Mouse (Mus musculus) intestine, embryonic 14.5 days (tissue): ENCODE results near the gene Spryd3. TPM values are rescaled to one million over a fixed set of nuclear protein-coding genes. Genes with fewer than 3 reads are reported as not detected.

ENCODE experiments used
- ATAC-seq: fragments of 200-750 bp; cut with Nextera tagmentation; replicated peaks from 2 replicates; pipeline ENCODE4 v1.8.0; 2017; ENCODE audit warnings: low read depth, moderate number of reproducible peaks, moderate TSS enrichment, moderate library complexity; ENCODE audit not compliant: low FRiP score, low TSS enrichment
- DNase-seq: peaks from one replicate; pipeline ENCODE4 v3.0.0-alpha.2; 2018; ENCODE audit warnings: low spot score
- H3K27ac ChIP-seq: fragments of 300-500 bp; sonication (generic); 2 replicates; pipeline ENCODE4 v1.5.1; 2014; ENCODE audit warnings: low read depth, mild to moderate bottlenecking, control low read depth
- H3K27me3 ChIP-seq: fragments of 300-500 bp; sonication (generic); replicated peaks from 2 replicates; pipeline ENCODE4 v1.6.1; 2014; ENCODE audit warnings: low read length, control low read depth; ENCODE audit not compliant: control insufficient read depth, insufficient read depth
- H3K36me3 ChIP-seq: fragments of 300-500 bp; sonication (generic); 2 replicates; pipeline ENCODE4 v1.6.1; 2014; ENCODE audit warnings: low read length, control low read depth; ENCODE audit not compliant: control insufficient read depth, insufficient read depth
- H3K4me1 ChIP-seq: fragments of 300-500 bp; sonication (generic); replicated peaks from 2 replicates; pipeline ENCODE4 v1.6.1; 2014; ENCODE audit warnings: low read length, control low read depth, mixed read lengths; ENCODE audit not compliant: control insufficient read depth, insufficient read depth
- H3K4me2 ChIP-seq: fragments of 300-500 bp; sonication (generic); 2 replicates; pipeline ENCODE4 v1.6.1; 2014; ENCODE audit warnings: low read length
- H3K4me3 ChIP-seq: fragments of 300-500 bp; sonication (generic); 2 replicates; pipeline ENCODE4 v1.5.1; 2014; ENCODE audit warnings: low read depth, low read length, control low read depth, mixed read lengths
- H3K9ac ChIP-seq: fragments of 300-500 bp; sonication (generic); 2 replicates; pipeline ENCODE4 v1.6.1; 2014; ENCODE audit warnings: mild to moderate bottlenecking, low read length
- H3K9me3 ChIP-seq: fragments of 300-500 bp; sonication (generic); 2 replicates; pipeline ENCODE4 v1.6.1; 2016; ENCODE audit warnings: low read length, control low read depth; ENCODE audit not compliant: control insufficient read depth
- WGBS: fragments of 180-500 bp; shearing (Covaris S2); extraction: QIAGEN DNeasy Blood & Tissue Kit; methylation state at CpG from one replicate; pipeline ENCODE4 v1.1.7; 2014; 5-methylcytosine and 5-hydroxymethylcytosine counted together
- polyA plus RNA-seq: library from polyadenylated mRNA; unstranded; fragments of >200 nt; fragmentation: Nextera tagmentation; extraction: Ambion mirVana; gene quantifications from 2 replicates; pipeline ENCODE4 v1.2.1, GENCODE M21; 2014

The Spryd3 gene
- polyA plus RNA-seq, 1 experiment from 2014 or later = 16.1 TPM

DNA sequence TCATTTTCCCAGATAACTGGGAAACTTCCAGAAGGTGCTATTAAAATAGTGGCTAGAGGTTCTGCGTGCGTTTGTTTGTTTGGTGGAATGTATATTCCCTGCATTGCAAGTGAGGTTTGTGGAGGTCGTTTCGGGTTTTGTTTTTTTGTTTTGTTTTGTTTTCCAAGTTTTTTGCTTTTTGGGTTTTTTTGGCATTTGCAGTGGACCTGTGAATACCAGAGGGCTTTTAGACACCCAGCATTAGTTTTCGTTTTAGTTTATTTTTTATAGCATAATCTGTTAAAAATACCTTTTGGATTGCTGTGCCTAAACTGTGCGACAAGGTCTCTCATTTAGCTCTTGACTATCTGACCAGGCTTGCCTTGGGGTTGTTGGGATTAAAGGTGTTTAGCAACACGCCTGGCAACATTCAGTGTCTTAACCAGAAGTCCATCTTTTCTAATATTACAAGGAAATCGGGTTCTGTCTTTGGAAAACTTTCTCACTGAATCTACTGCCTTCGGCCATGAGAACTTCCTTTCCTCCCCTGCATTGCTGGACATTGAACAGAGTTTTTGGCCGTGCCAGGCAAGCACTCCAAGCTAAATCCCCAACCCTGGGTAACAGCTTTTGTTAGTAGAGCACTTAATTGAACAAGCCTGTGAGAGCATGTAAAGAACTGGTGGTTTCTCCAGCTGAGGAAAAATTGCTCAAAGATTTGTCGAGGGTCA lies 61.0 kb downstream of the Spryd3 start:
- H3K9me3 ChIP-seq = no peaks in the 10 kb centered on the region
- H3K27me3 ChIP-seq = no peaks in the 10 kb centered on the region
- 10% methylated on average over 11 of the region's 11 CpGs for WGBS
- no peak for DNase-seq
- H3K4me2 ChIP-seq = peak overlapping the region; percentile 93
- H3K4me1 ChIP-seq = peaks cover 11% of the 10 kb centered on the region
- H3K4me3 ChIP-seq = peak overlapping the region; percentile 100
- peak overlapping the region; percentile 97 for H3K9ac ChIP-seq
- no peak for ATAC-seq
- H3K36me3 ChIP-seq = peaks cover 1% of the 10 kb centered on the region
- H3K27ac ChIP-seq = peak overlapping the region; percentile 94

DNA sequence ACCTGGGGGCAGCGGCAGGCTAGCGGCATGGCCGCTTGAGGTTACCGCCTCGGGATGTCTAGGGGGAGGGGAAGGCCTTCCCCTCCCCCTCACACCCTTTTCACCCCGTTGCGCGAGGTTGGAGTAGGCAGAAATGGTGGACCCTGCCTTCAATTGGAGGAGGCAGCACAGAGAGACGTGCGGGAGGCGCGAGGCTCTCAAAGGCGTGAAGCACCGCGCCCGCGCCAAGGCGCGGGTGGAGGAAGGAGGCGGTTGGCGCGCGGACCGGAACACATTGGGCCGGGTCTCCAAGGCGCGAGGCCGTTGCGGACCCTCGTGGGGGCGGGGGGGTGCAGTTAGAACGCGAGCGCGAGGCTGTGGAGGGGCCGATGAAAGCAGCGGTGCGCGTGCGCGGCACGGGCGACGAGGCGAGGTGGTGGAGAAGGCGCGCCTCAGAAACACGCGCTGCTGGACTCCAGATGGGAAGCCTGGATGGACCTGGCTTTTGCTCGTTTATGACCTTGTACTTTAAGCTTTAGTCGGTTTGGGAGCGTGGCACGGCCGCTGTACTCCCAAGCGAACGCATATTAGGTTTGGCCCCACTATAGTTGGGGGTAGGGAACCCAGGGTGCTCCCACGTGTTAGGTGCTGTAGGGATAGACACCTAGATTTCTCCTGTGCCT lies 61.8 kb downstream of the Spryd3 start:
- ATAC-seq (peak; percentile 30), DNase-seq (peak; percentile 84)
- WGBS = under 1% methylated on average over 57 of the region's 57 CpGs
- H3K9me3 ChIP-seq = no peaks in the 10 kb centered on the region
- peak overlapping the region; percentile 94 for H3K27ac ChIP-seq
- H3K4me1 ChIP-seq = peaks cover 11% of the 10 kb centered on the region
- H3K36me3 ChIP-seq = no peaks in the 10 kb centered on the region; the same call in 1 of the 2 replicates
- peak overlapping the region; percentile 97 for H3K9ac ChIP-seq
- H3K4me3 ChIP-seq = peak overlapping the region; percentile 100
- H3K27me3 ChIP-seq = no peaks in the 10 kb centered on the region
- H3K4me2 ChIP-seq = peak overlapping the region; percentile 93

DNA sequence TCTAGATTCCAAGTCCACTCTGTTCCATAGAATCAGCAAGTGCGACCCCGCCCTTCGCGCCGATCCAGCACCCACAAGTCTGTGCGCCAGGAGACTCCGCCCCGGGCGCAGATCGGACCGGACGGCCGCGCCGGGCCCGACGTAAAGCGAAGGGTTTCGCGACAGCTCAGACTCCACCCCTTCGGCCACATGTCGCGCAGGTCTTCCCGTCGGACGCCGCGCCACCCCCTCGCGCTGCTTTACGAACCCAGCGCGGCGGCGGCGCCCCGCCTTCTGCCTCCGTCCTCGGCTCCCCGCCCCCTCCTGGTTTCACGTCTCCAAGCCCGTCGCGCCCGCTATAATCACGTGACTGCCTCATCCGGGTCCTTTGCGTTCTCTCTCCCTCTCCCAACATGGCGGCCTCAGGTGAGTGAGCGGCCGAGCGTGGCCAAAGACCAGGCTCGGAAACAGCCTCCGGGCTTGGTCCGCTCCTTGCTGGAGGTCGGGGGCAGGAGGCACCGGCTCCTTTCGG lies 62.4 kb downstream of the Spryd3 start, which contains the start of gene Eif4b:
TSS of gene Eif4b (plus strand) at position 215 of the 511 bp plus-strand sequence.
- WGBS = under 1% methylated on average over 57 of the region's 58 CpGs
- H3K36me3 ChIP-seq = no peaks in the 10 kb centered on the region; the same call in 1 of the 2 replicates
- H3K4me3 ChIP-seq = peak within 1 kb of the TSS; percentile 100
- ATAC-seq = peak; percentile 92
- H3K27me3 ChIP-seq = no peaks in the 10 kb centered on the region
- peak within 1 kb of the TSS; percentile 97 for H3K9ac ChIP-seq
- H3K9me3 ChIP-seq = no peaks in the 10 kb centered on the region
- H3K27ac ChIP-seq = peak within 1 kb of the TSS; percentile 94
- peak; percentile 99 for DNase-seq
- peaks cover 11% of the 10 kb centered on the region for H3K4me1 ChIP-seq
- peak within 1 kb of the TSS; percentile 93 for H3K4me2 ChIP-seq

DNA sequence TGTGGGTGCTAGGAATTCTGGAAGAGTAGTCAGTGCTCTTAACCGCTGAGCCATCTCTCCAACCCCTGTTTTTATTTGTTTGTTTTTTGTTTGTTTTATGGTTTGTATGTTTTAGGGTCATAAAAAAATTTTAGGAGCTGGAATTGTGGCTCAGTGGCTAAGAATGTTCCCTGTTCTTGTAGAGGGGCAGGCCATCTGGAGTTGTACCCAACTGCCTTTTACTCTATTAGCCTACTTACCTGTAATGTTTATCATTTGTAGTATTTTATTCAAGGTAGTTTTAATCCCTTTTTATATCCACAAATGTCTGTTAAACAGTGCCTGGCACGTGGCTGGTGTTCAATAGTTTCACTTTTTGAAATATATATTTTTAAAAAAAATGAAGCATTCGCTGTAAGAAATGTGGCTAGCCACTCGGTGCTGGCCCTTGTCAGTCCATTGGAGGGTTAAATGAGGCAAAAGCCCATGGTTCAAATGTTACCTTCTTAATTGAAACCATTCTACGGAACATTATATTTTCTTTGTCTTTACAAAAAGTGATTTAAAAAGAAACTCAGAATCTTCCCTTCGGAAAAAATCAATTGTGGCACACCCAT lies 63.0 kb downstream of the Spryd3 start:
- Histone ChIP-seq H3K4me1 (peaks cover 11% of the 10 kb centered on the region), H3K4me2 (peak overlapping the region; percentile 60), H3K9me3 (no peaks in the 10 kb centered on the region), H3K4me3 (peak overlapping the region; percentile 100), H3K27me3 (no peaks in the 10 kb centered on the region), H3K36me3 (no peaks in the 10 kb centered on the region; the same call in 1 of the 2 replicates), H3K9ac (peak overlapping the region; percentile 25), H3K27ac (no peak overlapping the region; the same call in 1 of the 2 replicates)
- 11% methylated on average over 6 of the region's 6 CpGs for WGBS
- DNase-seq = no peak
- ATAC-seq = peak; percentile 37

DNA sequence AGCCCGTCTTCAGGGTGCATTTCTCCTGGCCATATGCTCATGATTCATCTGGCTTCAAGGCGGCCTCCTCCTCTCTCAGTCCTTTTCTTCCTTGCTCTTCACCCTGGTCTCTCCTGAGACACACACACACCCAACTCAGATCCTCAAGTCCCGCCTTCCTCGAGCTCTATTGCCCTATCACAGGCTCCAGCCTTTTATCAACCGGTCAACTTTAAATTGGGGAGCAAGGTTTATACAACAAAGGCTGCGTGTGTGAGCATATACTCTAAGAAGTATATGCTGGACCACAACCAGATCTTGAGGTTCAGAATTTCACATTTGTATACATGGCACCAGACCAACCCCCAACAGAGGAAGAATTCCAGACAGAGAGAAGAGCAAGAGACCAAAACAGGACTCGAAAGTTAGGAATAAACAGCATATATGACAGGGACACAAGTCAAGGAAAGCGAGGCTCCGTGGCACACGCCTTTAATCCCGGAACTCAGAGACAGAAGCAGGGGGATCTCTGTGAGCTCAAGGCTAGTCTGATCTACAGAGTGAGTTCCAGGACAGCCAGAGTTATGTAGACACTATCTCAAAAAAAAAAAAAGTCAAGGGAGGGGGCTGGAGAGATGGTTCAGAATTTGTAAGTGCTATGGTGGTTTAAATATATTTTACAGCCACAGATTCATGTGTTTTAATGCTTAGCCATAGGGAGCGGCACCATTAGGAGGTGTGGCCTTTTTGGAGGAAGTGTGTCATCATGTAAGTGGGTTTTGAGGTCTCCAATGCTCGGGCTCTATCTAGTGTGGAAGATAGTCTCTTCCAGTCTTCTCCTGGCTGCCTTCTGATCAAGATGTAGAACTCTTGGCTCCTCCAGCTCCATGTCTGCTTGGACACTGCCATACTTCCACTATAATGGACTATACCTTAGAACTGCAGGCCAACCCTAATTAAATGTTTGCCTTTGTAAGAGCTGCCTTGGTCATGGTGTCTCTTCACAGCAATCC lies 65.3 kb downstream of the Spryd3 start:
- H3K27ac ChIP-seq = no peak overlapping the region
- no peaks in the 10 kb centered on the region for H3K27me3 ChIP-seq
- no peak for DNase-seq
- ATAC-seq = no peak
- no peak overlapping the region for H3K4me3 ChIP-seq
- H3K36me3 ChIP-seq = no peaks in the 10 kb centered on the region
- H3K9me3 ChIP-seq = no peaks in the 10 kb centered on the region
- no peak overlapping the region for H3K4me2 ChIP-seq
- peaks cover 10% of the 10 kb centered on the region for H3K4me1 ChIP-seq
- H3K9ac ChIP-seq = no peak overlapping the region
- WGBS = 68% methylated on average over 13 of the region's 13 CpGs

Other genes starting within 250 kb of the Spryd3 start
- not detected in 2 replicates for gene Krt76, start 243.3 kb downstream of the Spryd3 start, polyA plus RNA-seq
- 0.14 and 0.19 TPM in 2 replicates for gene Krt4, start 211.5 kb downstream of the Spryd3 start, polyA plus RNA-seq
- gene Krt79, start 195.9 kb downstream of the Spryd3 start, polyA plus RNA-seq = 0.22 TPM in 1 of 2 replicates, not detected in the other
- gene Krt78, start 181.9 kb downstream of the Spryd3 start, polyA plus RNA-seq = 0.09 TPM in 1 of 2 replicates, not detected in the other
- gene Krt8, start 131.8 kb downstream of the Spryd3 start, polyA plus RNA-seq = 381 and 486 TPM in 2 replicates
- 184 and 210 TPM in 2 replicates for gene Krt18, start 108.1 kb downstream of the Spryd3 start, polyA plus RNA-seq
- 141 and 152 TPM in 2 replicates for gene Eif4b, start 62.5 kb downstream of the Spryd3 start, polyA plus RNA-seq
- gene Tns2, start 35.8 kb downstream of the Spryd3 start, polyA plus RNA-seq = 41.5 and 48.8 TPM in 2 replicates
- 8.8 and 10.4 TPM in 2 replicates for gene Igfbp6, start 8.1 kb upstream of the Spryd3 start, polyA plus RNA-seq
- 3.0 and 4.7 TPM in 2 replicates for gene Soat2, start 14.3 kb upstream of the Spryd3 start, polyA plus RNA-seq
- gene Zfp740, start 67.0 kb upstream of the Spryd3 start, polyA plus RNA-seq = 47.0 and 55.3 TPM in 2 replicates
- 52.3 and 53.6 TPM in 2 replicates for gene Csad, start 68.5 kb upstream of the Spryd3 start, polyA plus RNA-seq
- gene Itgb7, start 95.7 kb upstream of the Spryd3 start, polyA plus RNA-seq = 13.3 and 13.5 TPM in 2 replicates
- gene Rarg, start 121.3 kb upstream of the Spryd3 start, polyA plus RNA-seq = 16.4 and 17.1 TPM in 2 replicates
- gene Gm9918, start 134.3 kb upstream of the Spryd3 start, polyA plus RNA-seq = 0.11 and 0.19 TPM in 2 replicates
- 65.3 and 67.1 TPM in 2 replicates for gene Mfsd5, start 143.2 kb upstream of the Spryd3 start, polyA plus RNA-seq
- gene Espl1, start 160.0 kb upstream of the Spryd3 start, polyA plus RNA-seq = 28.0 and 33.0 TPM in 2 replicates
- gene Pfdn5, start 189.9 kb upstream of the Spryd3 start, polyA plus RNA-seq = 450 and 456 TPM in 2 replicates
- 104 and 120 TPM in 2 replicates for gene Myg1, start 195.5 kb upstream of the Spryd3 start, polyA plus RNA-seq
- gene Aaas, start 214.5 kb upstream of the Spryd3 start, polyA plus RNA-seq = 64.1 and 71.2 TPM in 2 replicates
- gene Sp7, start 230.9 kb upstream of the Spryd3 start, polyA plus RNA-seq = 1.2 and 1.3 TPM in 2 replicates